Mouse (Mus musculus) spleen, adult 2 months (tissue): Measurements from ENCODE around the gene Trabd2b.

ENCODE experiments used
- CTCF ChIP-seq: fragments of 200-500 bp; IDR thresholded peaks from 2 replicates; pipeline ENCODE4 v1.5.1; 2011; ENCODE audit warnings: mild to moderate bottlenecking, inconsistent platforms; ENCODE audit not compliant: insufficient read depth, insufficient read length, insufficient replicate concordance; ENCODE audit errors: extremely low read depth
- POLR2A ChIP-seq: fragments of 200-500 bp; IDR thresholded peaks from 2 replicates; pipeline ENCODE4 v1.6.1; 2011; ENCODE audit warnings: low read depth, low read length, inconsistent platforms

- no peak for TF ChIP-seq POLR2A
- TF ChIP-seq CTCF, result no peak
Measured at GRCm38 (mm10) chr4:114642469-114642868, 235.9 kb downstream of the Trabd2b start.
